Mouse (Mus musculus) embryonic facial prominence, embryonic 12.5 days (tissue): ENCODE results near the gene Fgf2. TPM values are rescaled to one million over a fixed set of nuclear protein-coding genes. Genes with fewer than 3 reads are reported as not detected.
A peak's percentile ranks its signal among the peaks of the same experiment; 100 is the strongest.

Experiments
- ATAC-seq: fragments of 200-750 bp; cut with Nextera tagmentation; 2 replicates; pipeline ENCODE4 v1.8.0; 2017; ENCODE audit not compliant: insufficient number of reproducible peaks, insufficient read depth, low FRiP score, low TSS enrichment
- H3K27ac ChIP-seq: fragments of 300-500 bp; sonication (generic); 2 replicates; pipeline ENCODE4 v1.5.1; 2016; ENCODE audit warnings: mild to moderate bottlenecking
- H3K27me3 ChIP-seq: fragments of 300-500 bp; sonication (generic); 2 replicates; pipeline ENCODE4 v1.6.1; 2016; ENCODE audit warnings: mild to moderate bottlenecking, moderate library complexity
- H3K36me3 ChIP-seq: fragments of 300-500 bp; sonication (generic); 2 replicates; pipeline ENCODE4 v1.6.1; 2016; ENCODE audit warnings: mild to moderate bottlenecking
- H3K4me1 ChIP-seq: fragments of 300-500 bp; sonication (generic); 2 replicates; pipeline ENCODE4 v1.6.1; 2016
- H3K4me2 ChIP-seq: fragments of 300-500 bp; sonication (generic); replicated peaks from 2 replicates; pipeline ENCODE4 v1.6.1; 2016; ENCODE audit warnings: mild to moderate bottlenecking, moderate library complexity
- H3K4me3 ChIP-seq: fragments of 300-500 bp; sonication (generic); 2 replicates; pipeline ENCODE4 v1.5.1; 2016; ENCODE audit warnings: mild to moderate bottlenecking
- H3K9ac ChIP-seq: fragments of 300-500 bp; sonication (generic); 2 replicates; pipeline ENCODE4 v1.6.1; 2016; ENCODE audit warnings: mild to moderate bottlenecking, moderate library complexity
- H3K9me3 ChIP-seq: fragments of 300-500 bp; sonication (generic); 2 replicates; pipeline ENCODE4 v1.6.1; 2016; ENCODE audit warnings: mild to moderate bottlenecking, moderate library complexity
- WGBS: fragments of 180-500 bp; shearing (Covaris S2); methylation state at CpG from one replicate; pipeline ENCODE4 v1.1.7; 2016; 5-methylcytosine and 5-hydroxymethylcytosine counted together
- polyA plus RNA-seq: library from polyadenylated mRNA; unstranded; fragments of >200 nt; fragmentation: Nextera tagmentation; extraction: Ambion mirVana; gene quantifications from 2 replicates; pipeline ENCODE4 v1.2.1, GENCODE M21; 2016

Gene Fgf2
- polyA plus RNA-seq, 1 experiment from 2014 or later, result 3.3 TPM

GRCm38 (mm10) chr3:37420641-37421040 lies 72.5 kb downstream of the Fgf2 start:
- Histone ChIP-seq H3K9ac (peak overlapping the region; percentile 83), H3K4me3 (peak overlapping the region; percentile 98), H3K36me3 (no peaks in the 10 kb centered on the region; the same call in 1 of the 2 replicates), H3K4me2 (peak overlapping the region; percentile 85), H3K4me1 (peaks cover 16% of the 10 kb centered on the region), H3K27me3 (no peaks in the 10 kb centered on the region), H3K27ac (peak overlapping the region; percentile 93), H3K9me3 (no peaks in the 10 kb centered on the region)
- under 1% methylated on average over 24 of the region's 24 CpGs for WGBS
- no peak for ATAC-seq

GRCm38 (mm10) chr3:37421179-37421578 lies 73.0 kb downstream of the Fgf2 start:
- Histone ChIP-seq H3K9ac (peak overlapping the region; percentile 83), H3K4me1 (peaks cover 16% of the 10 kb centered on the region), H3K9me3 (no peaks in the 10 kb centered on the region), H3K36me3 (peaks cover 3% of the 10 kb centered on the region; the same call in 1 of the 2 replicates), H3K4me2 (peak overlapping the region; percentile 85), H3K4me3 (peak overlapping the region; percentile 98), H3K27me3 (no peaks in the 10 kb centered on the region), H3K27ac (no peak overlapping the region)
- 6% methylated on average over 3 of the region's 3 CpGs for WGBS
- no peak for ATAC-seq

GRCm38 (mm10) chr3:37426069-37426468 lies 77.9 kb downstream of the Fgf2 start:
- no peak for ATAC-seq
- H3K4me3 ChIP-seq, result no peak overlapping the region

GRCm38 (mm10) chr3:37430359-37430758 lies 82.2 kb downstream of the Fgf2 start:
- Histone ChIP-seq H3K4me3 (no peak overlapping the region), H3K4me1 (no peaks in the 10 kb centered on the region), H3K9ac (no peak overlapping the region), H3K27ac (no peak overlapping the region), H3K36me3 (peaks cover 27% of the 10 kb centered on the region), H3K9me3 (no peaks in the 10 kb centered on the region), H3K27me3 (no peaks in the 10 kb centered on the region), H3K4me2 (no peak overlapping the region)
- ATAC-seq, result no peak

More at GRCm38 (mm10) chr3:37426069-37426468, 77.9 kb downstream of the Fgf2 start:
- H3K27ac ChIP-seq, result no peak overlapping the region
- peaks cover 18% of the 10 kb centered on the region for H3K36me3 ChIP-seq
- H3K9ac ChIP-seq, result no peak overlapping the region
- H3K4me1 ChIP-seq, result peaks cover 8% of the 10 kb centered on the region
- H3K4me2 ChIP-seq, result no peak overlapping the region
- no peaks in the 10 kb centered on the region for H3K27me3 ChIP-seq
- H3K9me3 ChIP-seq, result no peaks in the 10 kb centered on the region
- 97% methylated on average over 3 of the region's 3 CpGs for WGBS

- H3K27me3 ChIP-seq, result no peaks in the 10 kb centered on the region
Measured at GRCm38 (mm10) chr3:37439770-37440169, 91.6 kb downstream of the Fgf2 start.

GRCm38 (mm10) chr3:37443409-37443808 lies 95.3 kb downstream of the Fgf2 start:
- no peak for ATAC-seq
- peaks cover 23% of the 10 kb centered on the region for H3K36me3 ChIP-seq
- H3K4me2 ChIP-seq, result no peak overlapping the region
- no peak overlapping the region for H3K27ac ChIP-seq
- no peak overlapping the region for H3K9ac ChIP-seq
- H3K9me3 ChIP-seq, result no peaks in the 10 kb centered on the region
- H3K4me1 ChIP-seq, result no peaks in the 10 kb centered on the region
- no peak overlapping the region for H3K4me3 ChIP-seq
- no peaks in the 10 kb centered on the region for H3K27me3 ChIP-seq
- WGBS, result 93% methylated on average over 2 of the region's 2 CpGs

More at GRCm38 (mm10) chr3:37439770-37440169, 91.6 kb downstream of the Fgf2 start:
- Histone ChIP-seq H3K4me2 (no peak overlapping the region), H3K9me3 (no peaks in the 10 kb centered on the region), H3K4me3 (no peak overlapping the region), H3K4me1 (no peaks in the 10 kb centered on the region), H3K9ac (no peak overlapping the region), H3K27ac (no peak overlapping the region), H3K36me3 (peaks cover 22% of the 10 kb centered on the region)
- no peak for ATAC-seq
- 94% methylated on average over 1 of the region's 1 CpGs for WGBS

GRCm38 (mm10) chr3:37455992-37456391 lies 107.8 kb downstream of the Fgf2 start:
- Histone ChIP-seq H3K4me1 (no peaks in the 10 kb centered on the region), H3K27me3 (no peaks in the 10 kb centered on the region), H3K4me2 (no peak overlapping the region), H3K27ac (no peak overlapping the region), H3K9me3 (no peaks in the 10 kb centered on the region), H3K4me3 (no peak overlapping the region), H3K9ac (no peak overlapping the region), H3K36me3 (no peaks in the 10 kb centered on the region)
- no peak for ATAC-seq
- WGBS, result 96% methylated on average over 1 of the region's 1 CpGs

Other genes with a start within 250 kb of the Fgf2 start
- gene Il2, start 222.4 kb upstream of the Fgf2 start, polyA plus RNA-seq, result 0.56 and 0.60 TPM in 2 replicates
- not detected in 2 replicates for gene Il21, start 115.7 kb upstream of the Fgf2 start, polyA plus RNA-seq
- 8.4 and 9.4 TPM in 2 replicates for gene Bbs12, start 35.8 kb upstream of the Fgf2 start, polyA plus RNA-seq
- gene Cetn4, start 35.6 kb upstream of the Fgf2 start, polyA plus RNA-seq, result 2.9 and 3.0 TPM in 2 replicates
- gene Spata5, start 71.5 kb downstream of the Fgf2 start, polyA plus RNA-seq, result 50.0 and 50.7 TPM in 2 replicates
- gene Nudt6, start 71.9 kb downstream of the Fgf2 start, polyA plus RNA-seq, result 4.7 and 4.9 TPM in 2 replicates